Mouse (Mus musculus) urinary bladder, adult 18-20 months (tissue): Measurements from ENCODE around the gene Gcnt3.
A peak's percentile ranks its signal among the peaks of the same experiment; 100 is the strongest.

Source experiments
- DNase-seq, 2 experiments: peaks; one replicate each; pipeline ENCODE4 v3.0.0; 2022; ENCODE audit warnings: low spot score in 2 of 2, mixed read lengths in 2 of 2

Gcnt3 gene

GRCm38 (mm10) chr9:70006984-70007383 is 30.9 kb downstream of the Gcnt3 start:
- no peak for DNase-seq

DNA sequence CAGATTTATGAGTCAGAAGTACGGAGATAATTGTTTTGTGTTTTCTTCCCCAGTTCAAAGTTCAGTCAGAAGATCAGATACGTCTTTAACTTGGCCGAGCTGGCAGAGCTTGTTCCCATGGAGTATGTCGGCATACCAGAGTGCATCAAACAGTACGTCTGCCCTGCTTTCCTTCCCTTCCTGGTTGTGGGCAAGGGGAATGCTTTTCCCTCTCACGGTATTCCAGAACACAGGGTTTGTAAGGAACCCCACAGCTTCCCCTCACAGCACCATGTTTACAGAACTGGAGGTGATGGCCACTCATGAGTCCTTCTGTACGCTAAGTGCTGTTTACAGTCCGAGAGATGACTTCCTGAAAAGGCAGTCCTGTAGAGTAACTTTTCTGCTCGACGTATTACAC is 34.4 kb downstream of the Gcnt3 start:
- no peak for DNase-seq

DNA sequence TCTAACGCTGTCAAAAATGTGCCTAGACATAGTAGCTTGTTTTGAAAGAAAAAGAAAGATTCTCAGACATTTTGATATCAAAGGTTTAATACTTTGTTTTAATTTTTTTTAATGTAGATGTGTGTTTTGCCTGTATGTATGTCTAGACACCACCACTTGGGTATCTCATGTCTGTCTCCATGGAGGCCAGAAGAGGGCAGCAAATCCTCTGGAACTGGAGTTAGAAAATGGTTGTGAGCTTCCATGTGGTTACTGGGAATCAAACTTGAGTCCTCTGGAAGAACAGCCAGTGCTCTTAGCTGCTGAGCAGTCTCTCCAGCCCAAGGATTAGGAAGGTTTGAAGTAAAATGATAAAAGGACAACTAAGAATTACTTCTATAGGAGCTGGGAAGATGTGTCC is 38.6 kb downstream of the Gcnt3 start:
- DNase-seq = no peak

DNA sequence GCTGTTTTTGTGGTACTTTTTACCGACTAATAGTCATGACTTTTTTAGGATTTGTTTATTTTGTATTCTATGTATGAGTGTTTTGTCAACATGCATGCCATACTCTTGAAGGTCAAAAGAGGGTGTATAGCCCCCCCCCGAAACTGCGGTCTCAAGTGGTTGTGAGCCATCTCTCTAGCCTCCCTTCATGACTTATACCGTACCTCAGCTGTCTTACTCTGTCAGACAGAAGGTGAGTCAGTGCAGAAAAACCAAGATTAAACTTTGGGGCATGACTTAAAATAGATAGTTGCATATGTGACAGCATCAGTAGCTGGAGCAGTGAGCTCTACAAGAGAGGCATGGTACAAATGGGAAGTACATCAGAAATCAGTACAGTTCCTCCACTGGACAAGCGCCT is 43.3 kb downstream of the Gcnt3 start:
- DNase-seq = no peak

DNA sequence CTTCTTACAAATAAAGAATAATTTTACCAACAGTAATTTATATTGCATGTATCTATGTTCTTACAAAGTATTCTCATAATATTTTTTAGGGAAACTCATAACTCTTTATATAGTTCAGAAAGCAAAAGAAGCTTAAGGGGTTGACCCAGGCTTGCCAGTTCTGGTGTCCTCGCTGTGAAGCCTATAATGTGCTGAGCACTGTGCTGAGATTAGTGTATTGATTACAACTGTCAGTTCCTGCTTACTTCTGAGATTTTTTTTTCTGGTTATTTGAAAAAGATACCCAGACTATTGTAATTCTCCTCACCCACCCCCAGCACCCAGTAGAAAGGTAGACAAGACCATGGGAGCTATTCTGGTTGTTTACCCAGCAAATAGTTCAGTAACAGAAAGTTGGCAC is 44.4 kb downstream of the Gcnt3 start:
- no peak for DNase-seq

DNA sequence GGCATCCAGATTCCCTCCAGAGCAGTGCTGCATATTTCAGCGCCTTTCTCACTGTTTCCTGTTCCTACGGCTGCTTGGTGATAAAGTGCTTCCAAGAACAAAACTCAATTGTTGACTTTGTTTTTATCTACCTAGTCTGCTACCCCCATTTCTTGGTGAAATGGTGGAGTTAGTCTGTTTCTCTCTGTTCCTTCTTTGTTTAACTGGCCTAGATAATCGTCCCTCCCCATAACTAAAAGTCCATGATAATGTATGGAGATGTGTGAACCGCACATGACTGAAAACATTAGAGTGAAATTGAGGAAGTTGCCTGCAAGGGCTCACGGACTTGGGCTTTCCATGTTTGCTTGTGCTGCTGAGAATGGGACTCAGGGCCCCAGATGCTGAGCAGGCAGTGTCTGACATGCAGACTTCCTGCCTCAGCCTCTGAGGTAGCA is 45.0 kb downstream of the Gcnt3 start:
- DNase-seq = no peak

- DNase-seq = no peak
These were observed 47.5 kb downstream of the Gcnt3 start for GRCm38 (mm10) chr9:69990346-69990745.

DNA sequence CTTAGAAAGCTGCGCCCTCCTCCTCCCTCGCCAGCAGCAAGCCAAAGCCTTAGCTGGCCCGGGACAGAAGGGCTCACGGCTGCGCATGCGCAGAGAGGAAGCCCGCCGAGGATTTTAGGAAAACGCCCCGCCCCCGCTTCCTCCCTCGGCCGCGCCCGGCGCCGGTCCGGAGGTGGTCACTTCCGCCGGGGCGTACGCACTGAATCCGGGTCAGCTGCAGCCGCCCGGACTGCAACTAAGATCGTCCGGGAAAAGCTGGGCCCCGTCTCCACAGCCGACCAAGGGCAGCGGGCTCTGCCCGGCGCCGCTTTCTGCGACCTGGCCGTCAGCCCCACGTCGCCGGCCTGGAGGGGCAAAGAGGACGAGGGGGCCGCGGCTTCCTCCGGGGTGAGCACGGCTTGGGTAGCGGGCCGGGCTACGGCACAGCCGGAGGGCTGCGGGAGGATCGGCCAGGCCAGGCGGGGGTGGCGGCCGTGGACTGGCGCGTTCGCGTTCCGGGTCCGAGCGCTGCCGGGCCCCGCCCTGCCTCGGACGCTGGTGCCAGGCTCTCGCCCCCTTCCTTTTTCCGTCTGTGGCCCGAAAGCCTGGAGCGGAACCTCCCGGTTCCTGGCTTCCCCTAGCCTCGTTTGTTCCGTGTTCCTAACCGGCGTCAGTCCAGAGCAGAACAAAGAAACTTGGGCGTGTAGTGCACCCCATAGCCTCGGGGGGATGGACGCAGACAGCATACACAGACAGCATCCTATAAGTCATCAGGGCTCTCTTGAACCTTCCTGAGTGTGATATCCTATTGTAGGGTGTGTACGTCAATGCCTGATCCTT is 48.4 kb downstream of the Gcnt3 start, which contains the start of gene Bnip2:
TSS of gene Bnip2 (plus strand) at position 164 of the 819 bp plus-strand sequence.
- peak; percentile 88 to 93 for DNase-seq

DNA sequence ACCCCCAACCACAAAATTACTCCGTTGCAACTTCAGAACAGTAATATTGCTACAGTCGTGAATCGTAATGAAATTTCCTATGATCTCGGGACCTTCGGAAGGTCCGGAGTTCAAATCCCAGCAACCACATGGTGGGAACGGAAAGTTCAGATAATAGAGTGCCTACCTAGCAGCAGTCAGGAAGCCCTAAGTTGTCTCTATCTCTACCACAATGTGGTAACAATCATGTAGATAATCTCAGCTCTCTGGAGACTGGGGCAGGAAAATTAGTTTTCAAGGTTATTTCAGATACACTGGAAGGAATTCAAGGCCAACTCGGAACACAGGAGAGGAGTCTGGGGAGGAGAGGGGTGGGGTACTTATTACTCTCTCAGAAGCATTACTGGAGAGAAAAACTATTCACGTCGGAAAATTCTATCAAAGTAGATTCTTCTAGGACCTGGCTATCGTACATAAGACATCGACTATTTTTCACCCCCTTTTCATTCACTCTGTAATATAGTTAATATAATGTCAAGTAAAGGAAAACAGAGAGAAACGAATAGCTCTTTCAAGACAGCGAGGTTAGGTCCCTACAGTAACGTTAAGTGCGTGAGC is 49.1 kb downstream of the Gcnt3 start:
- no peak for DNase-seq

GRCm38 (mm10) chr9:69987579-69987978 is 50.3 kb downstream of the Gcnt3 start:
- DNase-seq = peak in 1 of 2 experiments; percentile 25

GRCm38 (mm10) chr9:69986571-69986970 is 51.3 kb downstream of the Gcnt3 start:
- no peak for DNase-seq

- DNase-seq = no peak
These were observed 51.8 kb downstream of the Gcnt3 start for GRCm38 (mm10) chr9:69986063-69986462.

DNA sequence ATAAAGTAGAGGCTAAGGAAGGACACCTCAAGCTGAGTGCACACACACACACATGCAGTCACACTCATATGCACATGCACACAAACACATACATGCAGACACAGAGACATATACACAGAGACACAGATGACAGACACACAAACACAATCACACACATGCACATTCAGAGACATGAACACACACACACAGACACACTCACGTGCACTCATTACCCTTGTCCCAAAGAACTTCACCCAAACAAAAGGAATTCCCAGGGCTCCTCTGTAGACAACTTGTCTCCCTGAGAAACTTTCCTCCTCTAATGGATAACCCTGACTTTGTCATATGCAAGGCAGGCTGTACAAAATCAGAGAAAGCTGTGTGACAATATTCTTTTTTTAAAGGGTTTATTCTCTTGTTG is 52.4 kb downstream of the Gcnt3 start:
- DNase-seq = no peak
